Mouse (Mus musculus): ENCODE data around the gene Plagl2. TPM values are rescaled to one million over a fixed set of nuclear protein-coding genes. Genes with fewer than 3 reads are reported as not detected.

The Plagl2 gene
- polyA plus RNA-seq, 1 experiment from 2014 or later: 27.4 TPM

DNA sequence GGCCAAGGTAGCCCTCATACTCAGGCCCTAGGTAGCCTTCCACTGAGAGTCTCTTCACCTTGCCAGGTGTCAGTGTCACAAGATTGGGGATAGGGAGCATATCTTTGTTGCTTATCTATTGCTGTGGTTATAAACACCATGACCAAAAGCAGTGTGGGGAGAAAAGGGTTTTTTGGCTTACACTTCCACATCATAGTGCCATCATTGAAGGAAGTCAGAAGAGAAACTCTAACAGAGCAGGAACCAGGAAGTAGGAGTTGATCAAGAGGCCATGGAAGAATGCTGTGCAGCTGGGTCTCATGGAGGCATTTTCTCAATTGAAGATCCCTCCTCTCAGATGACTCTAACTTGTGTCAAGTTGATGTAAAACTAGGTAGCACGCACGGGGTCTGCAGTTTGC is 33.1 kb downstream of the Plagl2 start:
- Histone ChIP-seq H3K4me3 (ENCODE audit: low read depth, low read length) (no peak overlapping the region), H3K27ac (replicated peaks; ENCODE audit: low read depth, low read length) (no peak overlapping the region), H3K36me3 (replicated peaks; ENCODE audit: control insufficient read depth, insufficient read depth, low read depth, low read length) (peaks cover 10% of the 10 kb centered on the region), H3K4me2 (ENCODE audit: low read depth, low read length) (no peak overlapping the region), H3K4me1 (ENCODE audit: control insufficient read depth, insufficient read depth, low read length) (no peaks in the 10 kb centered on the region), H3K9ac (replicated peaks; ENCODE audit: low read length) (no peak overlapping the region), H3K27me3 (ENCODE audit: control insufficient read depth, insufficient read depth, low read length) (no peaks in the 10 kb centered on the region), H3K9me3 (replicated peaks; ENCODE audit: control insufficient read depth, low read length) (no peaks in the 10 kb centered on the region)
- ATAC-seq (replicated peaks; ENCODE audit: insufficient number of reproducible peaks, low FRiP score, low TSS enrichment, low read depth) (no peak), DNase-seq (ENCODE audit: low spot score) (no peak)
- WGBS: 100% methylated on average over 2 of the region's 2 CpGs

DNA sequence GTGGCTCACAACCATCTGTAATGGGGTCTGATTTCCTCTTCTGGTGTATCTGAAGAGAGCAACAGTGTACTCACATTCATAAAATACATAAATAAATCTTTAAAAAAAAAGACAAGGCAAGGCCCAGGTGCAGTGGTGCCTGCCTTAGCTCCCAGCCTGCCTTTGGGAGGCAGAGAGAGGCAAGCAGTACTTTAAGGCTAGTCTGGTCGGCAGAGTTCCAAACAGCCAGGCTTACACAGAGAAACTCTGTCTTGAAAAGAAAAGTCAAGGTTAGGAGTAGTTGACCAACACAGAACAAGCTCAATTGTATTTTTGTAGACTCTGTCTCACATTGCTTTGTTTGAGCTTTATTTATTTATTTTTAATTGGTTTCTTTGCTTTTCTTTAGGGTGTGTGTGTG is 38.5 kb downstream of the Plagl2 start:
- peaks cover 8% of the 10 kb centered on the region for H3K36me3 ChIP-seq (replicated peaks; ENCODE audit: control insufficient read depth, insufficient read depth, low read depth, low read length)

DNA sequence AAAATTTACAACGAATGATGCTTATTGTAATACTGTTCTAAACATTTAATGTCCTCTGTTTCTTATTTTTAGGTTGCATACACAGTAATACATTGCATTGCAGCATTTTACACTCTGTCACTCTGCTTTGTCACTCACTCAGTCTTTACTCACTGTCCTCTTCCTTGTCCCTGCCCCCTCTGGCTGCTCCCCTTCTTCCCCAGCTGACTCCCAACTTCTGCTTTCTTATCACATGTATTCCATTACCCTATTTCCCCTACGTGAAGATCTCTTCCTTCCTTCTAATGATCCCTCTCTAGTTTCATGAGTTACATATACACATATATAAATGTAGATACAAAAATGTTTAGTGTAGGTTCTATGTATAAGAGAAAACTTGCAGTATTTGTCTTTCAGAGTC is 42.1 kb downstream of the Plagl2 start:
- Histone ChIP-seq H3K4me2 (ENCODE audit: low read depth, low read length) (no peak overlapping the region), H3K9me3 (replicated peaks; ENCODE audit: control insufficient read depth, low read length) (no peaks in the 10 kb centered on the region), H3K4me1 (ENCODE audit: control insufficient read depth, insufficient read depth, low read length) (no peaks in the 10 kb centered on the region), H3K4me3 (ENCODE audit: low read depth, low read length) (no peak overlapping the region), H3K9ac (replicated peaks; ENCODE audit: low read length) (no peak overlapping the region), H3K27me3 (ENCODE audit: control insufficient read depth, insufficient read depth, low read length) (no peaks in the 10 kb centered on the region), H3K27ac (replicated peaks; ENCODE audit: low read depth, low read length) (no peak overlapping the region), H3K36me3 (replicated peaks; ENCODE audit: control insufficient read depth, insufficient read depth, low read depth, low read length) (peaks cover 4% of the 10 kb centered on the region)
- WGBS: 86% methylated on average over 2 of the region's 2 CpGs
- DNase-seq (ENCODE audit: low spot score) (no peak), ATAC-seq (replicated peaks; ENCODE audit: insufficient number of reproducible peaks, low FRiP score, low TSS enrichment, low read depth) (no peak)

More for the DNA sequence above, 38.5 kb downstream of the Plagl2 start:
- no peaks in the 10 kb centered on the region for H3K4me1 ChIP-seq (ENCODE audit: control insufficient read depth, insufficient read depth, low read length)
- no peak overlapping the region for H3K27ac ChIP-seq (replicated peaks; ENCODE audit: low read depth, low read length)
- no peak for DNase-seq (ENCODE audit: low spot score)
- H3K27me3 ChIP-seq (ENCODE audit: control insufficient read depth, insufficient read depth, low read length): no peaks in the 10 kb centered on the region
- no peak overlapping the region for H3K4me3 ChIP-seq (ENCODE audit: low read depth, low read length)
- no peak overlapping the region for H3K4me2 ChIP-seq (ENCODE audit: low read depth, low read length)
- no peak for ATAC-seq (replicated peaks; ENCODE audit: insufficient number of reproducible peaks, low FRiP score, low TSS enrichment, low read depth)
- 74% methylated on average over 1 of the region's 1 CpGs for WGBS
- no peak overlapping the region for H3K9ac ChIP-seq (replicated peaks; ENCODE audit: low read length)
- no peaks in the 10 kb centered on the region for H3K9me3 ChIP-seq (replicated peaks; ENCODE audit: control insufficient read depth, low read length)

DNA sequence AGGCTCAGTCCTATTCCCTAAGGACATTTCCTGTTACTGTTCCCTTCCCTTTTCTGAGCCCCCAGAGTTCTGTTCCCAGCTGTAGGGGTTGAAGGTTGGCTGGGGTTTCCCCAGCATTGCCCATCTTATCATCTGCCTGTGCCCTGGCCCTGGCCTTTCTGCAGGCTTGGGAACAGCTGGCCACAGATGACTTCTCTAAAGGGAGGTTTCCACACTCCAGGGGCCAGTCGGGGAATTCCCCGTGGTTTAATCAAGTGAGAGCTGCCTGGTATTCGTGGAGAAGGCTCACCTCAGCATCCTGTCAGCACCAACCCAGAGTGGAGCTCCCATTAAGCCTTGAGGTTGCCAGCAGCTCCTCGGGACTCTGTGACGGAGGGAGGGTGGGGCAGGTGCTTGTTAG is 42.7 kb downstream of the Plagl2 start:
- no peak overlapping the region for H3K4me2 ChIP-seq (ENCODE audit: low read depth, low read length)
- no peaks in the 10 kb centered on the region for H3K9me3 ChIP-seq (replicated peaks; ENCODE audit: control insufficient read depth, low read length)
- WGBS: 80% methylated on average over 5 of the region's 5 CpGs
- H3K4me3 ChIP-seq (ENCODE audit: low read depth, low read length): no peak overlapping the region
- H3K27ac ChIP-seq (replicated peaks; ENCODE audit: low read depth, low read length): no peak overlapping the region
- no peak for DNase-seq (ENCODE audit: low spot score)
- H3K27me3 ChIP-seq (ENCODE audit: control insufficient read depth, insufficient read depth, low read length): no peaks in the 10 kb centered on the region
- no peak for ATAC-seq (replicated peaks; ENCODE audit: insufficient number of reproducible peaks, low FRiP score, low TSS enrichment, low read depth)
- no peak overlapping the region for H3K9ac ChIP-seq (replicated peaks; ENCODE audit: low read length)
- no peaks in the 10 kb centered on the region; the same call in none of the 2 replicates for H3K36me3 ChIP-seq (replicated peaks; ENCODE audit: control insufficient read depth, insufficient read depth, low read depth, low read length)
- H3K4me1 ChIP-seq (ENCODE audit: control insufficient read depth, insufficient read depth, low read length): no peaks in the 10 kb centered on the region

DNA sequence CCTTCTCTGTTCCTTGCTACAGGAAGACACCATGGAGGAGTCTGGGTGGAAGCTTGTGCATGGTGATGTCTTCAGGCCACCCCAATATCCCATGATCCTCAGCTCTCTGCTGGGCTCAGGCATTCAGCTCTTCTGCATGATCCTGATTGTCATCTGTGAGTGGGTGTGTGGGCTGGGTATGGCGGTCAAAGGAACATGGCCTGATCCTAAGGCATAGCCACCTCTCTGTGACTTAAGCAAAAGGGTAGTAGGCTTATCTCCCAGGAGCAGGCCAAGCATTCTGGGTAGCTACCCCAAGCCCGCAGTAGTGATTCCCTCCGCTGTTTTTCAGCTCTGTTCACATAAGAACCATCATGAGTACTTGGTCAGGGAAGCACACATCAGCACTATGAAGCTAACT is 47.0 kb downstream of the Plagl2 start:
- H3K4me2 ChIP-seq (ENCODE audit: low read depth, low read length): no peak overlapping the region
- H3K36me3 ChIP-seq (replicated peaks; ENCODE audit: control insufficient read depth, insufficient read depth, low read depth, low read length): peaks cover 4% of the 10 kb centered on the region

DNA sequence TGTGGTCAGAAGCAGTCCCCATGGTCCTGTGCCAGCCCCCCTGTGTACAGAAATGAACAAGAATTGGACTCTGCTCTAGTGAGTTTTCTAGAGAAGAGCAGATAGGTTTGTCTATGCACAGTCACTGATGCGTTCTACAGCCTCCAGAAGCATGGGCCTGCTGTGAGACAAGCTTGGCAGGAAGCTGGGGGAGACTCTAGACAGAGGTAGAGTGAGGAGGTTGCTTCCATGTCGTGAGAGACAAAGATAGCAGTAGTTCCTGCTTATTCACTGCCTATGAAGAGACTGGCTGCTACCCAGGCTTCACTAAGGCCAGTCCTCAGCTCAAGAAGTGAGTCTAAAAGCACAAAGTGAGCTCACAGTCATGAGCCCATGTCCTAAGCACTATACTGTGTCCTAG is 50.0 kb downstream of the Plagl2 start:
- Histone ChIP-seq H3K9me3 (replicated peaks; ENCODE audit: control insufficient read depth, low read length) (no peaks in the 10 kb centered on the region), H3K36me3 (replicated peaks; ENCODE audit: control insufficient read depth, insufficient read depth, low read depth, low read length) (peaks cover 4% of the 10 kb centered on the region), H3K9ac (replicated peaks; ENCODE audit: low read length) (no peak overlapping the region), H3K4me2 (ENCODE audit: low read depth, low read length) (no peak overlapping the region), H3K4me1 (ENCODE audit: control insufficient read depth, insufficient read depth, low read length) (no peaks in the 10 kb centered on the region), H3K27ac (replicated peaks; ENCODE audit: low read depth, low read length) (no peak overlapping the region), H3K27me3 (ENCODE audit: control insufficient read depth, insufficient read depth, low read length) (no peaks in the 10 kb centered on the region), H3K4me3 (ENCODE audit: low read depth, low read length) (no peak overlapping the region)
- no peak for ATAC-seq (replicated peaks; ENCODE audit: insufficient number of reproducible peaks, low FRiP score, low TSS enrichment, low read depth)
- 83% methylated on average over 2 of the region's 2 CpGs for WGBS
- no peak for DNase-seq (ENCODE audit: low spot score)

More for the DNA sequence above, 47.0 kb downstream of the Plagl2 start:
- Histone ChIP-seq H3K9me3 (replicated peaks; ENCODE audit: control insufficient read depth, low read length) (no peaks in the 10 kb centered on the region), H3K9ac (replicated peaks; ENCODE audit: low read length) (no peak overlapping the region), H3K27me3 (ENCODE audit: control insufficient read depth, insufficient read depth, low read length) (no peaks in the 10 kb centered on the region), H3K4me1 (ENCODE audit: control insufficient read depth, insufficient read depth, low read length) (no peaks in the 10 kb centered on the region), H3K27ac (replicated peaks; ENCODE audit: low read depth, low read length) (no peak overlapping the region), H3K4me3 (ENCODE audit: low read depth, low read length) (no peak overlapping the region)
- WGBS: 96% methylated on average over 3 of the region's 3 CpGs
- DNase-seq (ENCODE audit: low spot score) (no peak), ATAC-seq (replicated peaks; ENCODE audit: insufficient number of reproducible peaks, low FRiP score, low TSS enrichment, low read depth) (no peak)

DNA sequence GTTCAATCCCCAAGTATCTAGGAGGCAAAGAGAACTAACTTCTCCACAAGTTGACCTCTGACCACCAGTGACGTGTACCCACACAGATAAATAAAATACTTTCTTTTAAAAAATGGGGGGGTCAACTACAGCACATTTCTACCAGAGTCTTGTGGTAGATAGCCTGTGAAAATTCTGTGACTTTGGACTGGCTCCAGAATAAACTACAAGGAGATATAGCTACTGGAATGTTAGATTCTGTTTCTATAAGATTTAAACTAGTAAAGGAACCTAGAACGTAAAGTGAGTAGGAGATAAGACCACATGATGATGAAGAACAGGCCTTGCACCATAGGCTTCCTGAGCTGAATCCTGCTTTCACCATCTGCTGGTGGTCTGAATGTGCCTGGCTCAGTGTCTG is 53.4 kb downstream of the Plagl2 start:
- Histone ChIP-seq H3K27ac (replicated peaks; ENCODE audit: low read depth, low read length) (no peak overlapping the region), H3K27me3 (ENCODE audit: control insufficient read depth, insufficient read depth, low read length) (no peaks in the 10 kb centered on the region), H3K9me3 (replicated peaks; ENCODE audit: control insufficient read depth, low read length) (no peaks in the 10 kb centered on the region), H3K4me1 (ENCODE audit: control insufficient read depth, insufficient read depth, low read length) (no peaks in the 10 kb centered on the region), H3K4me2 (ENCODE audit: low read depth, low read length) (no peak overlapping the region), H3K4me3 (ENCODE audit: low read depth, low read length) (no peak overlapping the region), H3K36me3 (replicated peaks; ENCODE audit: control insufficient read depth, insufficient read depth, low read depth, low read length) (peaks cover 8% of the 10 kb centered on the region), H3K9ac (replicated peaks; ENCODE audit: low read length) (no peak overlapping the region)
- no peak for DNase-seq (ENCODE audit: low spot score)
- ATAC-seq (replicated peaks; ENCODE audit: insufficient number of reproducible peaks, low FRiP score, low TSS enrichment, low read depth): no peak
- 86% methylated on average over 2 of the region's 2 CpGs for WGBS

DNA sequence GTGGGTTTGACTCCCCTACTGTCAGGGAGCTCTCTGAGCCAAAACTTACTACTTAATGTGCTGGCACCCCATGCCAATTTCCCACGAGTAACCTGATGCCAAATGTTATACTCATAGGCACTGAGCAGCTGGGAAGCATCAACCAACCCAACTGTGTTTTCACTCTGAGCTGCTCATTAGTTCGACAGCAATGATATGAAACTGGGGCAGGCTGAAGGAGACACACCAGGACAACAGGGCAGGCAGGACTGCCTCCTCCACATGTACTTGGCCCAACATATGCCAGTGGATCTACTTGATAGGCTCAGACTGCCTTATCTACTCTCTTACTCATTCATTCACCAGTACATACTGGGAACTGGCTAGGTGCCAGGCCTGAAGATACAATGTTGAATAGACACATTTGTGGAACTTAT is 55.0 kb downstream of the Plagl2 start:
- no peaks in the 10 kb centered on the region for H3K9me3 ChIP-seq (replicated peaks; ENCODE audit: control insufficient read depth, low read length)
- no peak overlapping the region for H3K4me2 ChIP-seq (ENCODE audit: low read depth, low read length)
- H3K4me3 ChIP-seq (ENCODE audit: low read depth, low read length): no peak overlapping the region
- peaks cover 8% of the 10 kb centered on the region for H3K36me3 ChIP-seq (replicated peaks; ENCODE audit: control insufficient read depth, insufficient read depth, low read depth, low read length)
- DNase-seq (ENCODE audit: low spot score) (no peak), ATAC-seq (replicated peaks; ENCODE audit: insufficient number of reproducible peaks, low FRiP score, low TSS enrichment, low read depth) (no peak)
- no peak overlapping the region for H3K9ac ChIP-seq (replicated peaks; ENCODE audit: low read length)
- no peaks in the 10 kb centered on the region for H3K4me1 ChIP-seq (ENCODE audit: control insufficient read depth, insufficient read depth, low read length)
- H3K27me3 ChIP-seq (ENCODE audit: control insufficient read depth, insufficient read depth, low read length): no peaks in the 10 kb centered on the region
- 67% methylated on average over 2 of the region's 2 CpGs for WGBS
- no peak overlapping the region for H3K27ac ChIP-seq (replicated peaks; ENCODE audit: low read depth, low read length)

Measured in embryonic facial prominence, embryonic 11.5 days (tissue).